Mouse (Mus musculus): ENCODE measurements around the gene Zfp39. TPM values are rescaled to one million over a fixed set of nuclear protein-coding genes. Genes with fewer than 3 reads are reported as not detected.

Zfp39 gene
- 1 to 10 TPM; 8.9 to 9.7 TPM for total RNA-seq (2021)
- long read RNA-seq, experiment 1, transcript Zfp39-201 (5 exons, 3,890 nt): major isoform, 8 of 9 reads
- long read RNA-seq, experiment 1, partial matches to known transcripts: 0 of 9 reads
- long read RNA-seq, experiment 1, other reads (novel, unspliced or antisense): 1 of 9 reads
- long read RNA-seq, experiment 2, transcript Zfp39-201 (5 exons, 3,890 nt): major isoform, 9 of 10 reads
- long read RNA-seq, experiment 2, partial matches to known transcripts: 0 of 10 reads
- long read RNA-seq, experiment 2, other reads (novel, unspliced or antisense): 1 of 10 reads

- peak; percentile 95 to 97 for DNase-seq (ENCODE audit: low spot score in 2 of 2)
Measured at GRCm38 (mm10) chr11:58903511-58904409, at the start of gene Zfp39. Gene Zfp39 (minus strand): TSS chr11:58904225.

GRCm38 (mm10) chr11:58953351-58954169 is 49.5 kb upstream of the Zfp39 start:
- DNase-seq (ENCODE audit: low spot score in 2 of 2): peak in 1 of 2 experiments; percentile 25

- no peak for DNase-seq (ENCODE audit: low spot score in 2 of 2)
Measured at GRCm38 (mm10) chr11:58951210-58951609, 47.2 kb upstream of the Zfp39 start.

GRCm38 (mm10) chr11:58949480-58950431 is 45.7 kb upstream of the Zfp39 start:
- peak; percentile 66 to 70 for DNase-seq (ENCODE audit: low spot score in 2 of 2)

GRCm38 (mm10) chr11:58948542-58949479 is 44.8 kb upstream of the Zfp39 start, which contains the start of gene Hist3h2ba:
Gene Hist3h2ba (plus strand): TSS chr11:58948920.
- DNase-seq (ENCODE audit: low spot score in 2 of 2): peak; percentile 75

GRCm38 (mm10) chr11:58947798-58948528 is 43.9 kb upstream of the Zfp39 start:
- DNase-seq (ENCODE audit: low spot score in 2 of 2): peak; percentile 64 to 70

GRCm38 (mm10) chr11:58947306-58947705 is 43.3 kb upstream of the Zfp39 start:
- no peak for DNase-seq (ENCODE audit: low spot score in 2 of 2)

GRCm38 (mm10) chr11:58944136-58944535 is 40.1 kb upstream of the Zfp39 start:
- no peak for DNase-seq (ENCODE audit: low spot score in 2 of 2)

GRCm38 (mm10) chr11:58939088-58939439 is 35.0 kb upstream of the Zfp39 start:
- no peak for DNase-seq (ENCODE audit: low spot score in 2 of 2)

GRCm38 (mm10) chr11:58938322-58939087 is 34.5 kb upstream of the Zfp39 start, which contains the start of gene Rnf187:
Gene Rnf187 (minus strand): TSS chr11:58938916.
- peak; percentile 91 to 94 for DNase-seq (ENCODE audit: low spot score in 2 of 2)

- no peak for DNase-seq (ENCODE audit: low spot score in 2 of 2)
Measured at GRCm38 (mm10) chr11:58937909-58938308, 33.9 kb upstream of the Zfp39 start.

- no peak for DNase-seq (ENCODE audit: low spot score in 2 of 2)
Measured at GRCm38 (mm10) chr11:58931576-58931975, 27.6 kb upstream of the Zfp39 start.

GRCm38 (mm10) chr11:58930254-58930653 is 26.2 kb upstream of the Zfp39 start:
- DNase-seq (ENCODE audit: low spot score in 2 of 2): no peak

GRCm38 (mm10) chr11:58929641-58930040 is 25.6 kb upstream of the Zfp39 start:
- DNase-seq (ENCODE audit: low spot score in 2 of 2): no peak

GRCm38 (mm10) chr11:58929055-58929454 is 25.0 kb upstream of the Zfp39 start:
- no peak for DNase-seq (ENCODE audit: low spot score in 2 of 2)

GRCm38 (mm10) chr11:58927790-58928651 is 24.0 kb upstream of the Zfp39 start:
- DNase-seq (ENCODE audit: low spot score in 2 of 2): peak in 1 of 2 experiments; percentile 36
